Mouse (Mus musculus) forebrain, embryonic 10.5 days (tissue): Measurements from ENCODE around the gene Olfr194. TPM values are rescaled to one million over a fixed set of nuclear protein-coding genes. Genes with fewer than 3 reads are reported as not detected.
"Not testable (repeated sequence)": the region's sequence is repeated elsewhere in the genome, so short reads cannot be mapped to it uniquely, and the experiment has no call there.

Experiments
- DNase-seq: peaks from one replicate; pipeline ENCODE4 v3.0.0-alpha.2; 2017; ENCODE audit warnings: low spot score; ENCODE audit errors: extremely low spot score
- H3K27ac ChIP-seq: fragments of 300-500 bp; sonication (generic); 2 replicates; pipeline ENCODE4 v1.5.1; 2016; ENCODE audit warnings: mild to moderate bottlenecking
- H3K27me3 ChIP-seq: fragments of 300-500 bp; sonication (generic); 2 replicates; pipeline ENCODE4 v1.6.1; 2016; ENCODE audit warnings: mild to moderate bottlenecking; ENCODE audit not compliant: poor library complexity, severe bottlenecking
- H3K36me3 ChIP-seq: fragments of 300-500 bp; sonication (generic); replicated peaks from 2 replicates; pipeline ENCODE4 v1.6.1; 2016; ENCODE audit warnings: mild to moderate bottlenecking, moderate library complexity
- H3K4me1 ChIP-seq: fragments of 300-500 bp; sonication (generic); 2 replicates; pipeline ENCODE4 v1.6.1; 2016
- H3K4me3 ChIP-seq: fragments of 300-500 bp; sonication (generic); 2 replicates; pipeline ENCODE4 v1.5.1; 2016; ENCODE audit warnings: mild to moderate bottlenecking, moderate library complexity
- H3K9me3 ChIP-seq: fragments of 300-500 bp; sonication (generic); 2 replicates; pipeline ENCODE4 v1.6.1; 2016; ENCODE audit warnings: mild to moderate bottlenecking, moderate library complexity
- WGBS: fragments of 180-500 bp; shearing (Covaris S2); methylation state at CpG from one replicate; pipeline ENCODE4 v1.1.7; 2016; 5-methylcytosine and 5-hydroxymethylcytosine counted together
- polyA plus RNA-seq: library from polyadenylated mRNA; unstranded; fragments of >200 nt; fragmentation: Nextera tagmentation; extraction: Ambion mirVana; gene quantifications from 2 replicates; pipeline ENCODE4 v1.2.1, GENCODE M21; 2016

Olfr194 gene
- not detected in 2 replicates for polyA plus RNA-seq

DNA sequence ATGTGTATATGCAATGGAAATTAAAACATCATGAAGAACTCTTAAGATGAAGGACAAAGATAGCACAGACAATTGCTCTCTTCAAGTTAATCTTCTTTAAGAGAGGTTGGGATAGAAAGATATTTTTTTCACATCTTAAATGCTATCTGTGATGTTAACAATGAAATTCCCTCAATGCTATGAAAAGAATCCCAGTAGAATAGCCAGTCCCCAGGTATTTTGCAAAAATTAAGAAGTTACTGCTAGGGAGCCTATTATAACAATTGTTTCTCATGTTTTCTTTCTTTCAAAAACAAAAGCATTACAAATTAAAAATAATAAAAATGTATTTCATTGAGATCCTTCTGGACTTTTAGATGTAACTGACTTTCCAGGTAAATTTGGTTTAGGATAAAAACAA lies at the start of gene Olfr194:
Gene Olfr194, minus strand, starts transcription at position 101 of the 400 bp plus-strand sequence.
- peaks cover 3% of the 10 kb centered on the region; the same call in 1 of the 2 replicates for H3K9me3 ChIP-seq
- no peak within 1 kb of the TSS for H3K4me3 ChIP-seq
- H3K4me1 ChIP-seq, result no peaks in the 10 kb centered on the region
- H3K27me3 ChIP-seq, result no peaks in the 10 kb centered on the region
- no peak for DNase-seq
- no peak within 1 kb of the TSS for H3K27ac ChIP-seq
- H3K36me3 ChIP-seq, result no peaks in the 10 kb centered on the region

DNA sequence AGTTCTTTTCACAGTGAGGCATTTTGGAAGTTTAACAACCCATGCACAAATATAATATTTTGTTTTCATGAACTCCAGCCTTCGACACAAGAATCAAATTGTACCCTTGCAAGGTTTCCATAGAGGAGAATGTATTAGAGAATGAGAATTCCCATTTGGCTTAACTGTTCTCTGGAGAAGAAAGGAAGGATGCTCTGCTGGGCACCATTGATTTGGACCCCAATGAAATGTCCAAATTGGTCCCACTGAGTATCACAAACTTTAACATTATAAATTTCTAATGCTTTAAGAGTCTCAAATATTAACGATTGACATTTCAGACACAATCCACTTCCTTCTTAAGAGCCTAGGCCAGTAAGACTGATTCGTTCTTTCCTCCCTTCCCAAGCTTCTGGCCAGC lies 49.5 kb upstream of the Olfr194 start, which contains the start of gene Olfr196:
Gene Olfr196, minus strand, starts transcription at position 101 of the 400 bp plus-strand sequence.
- 76% methylated on average over 3 of the region's 3 CpGs for WGBS
- Histone ChIP-seq H3K9me3 (0 out of 2 replicates have a peak, but pooled peaks cover 6% of the 10 kb centered on the region), H3K4me3 (no peak within 1 kb of the TSS), H3K27ac (no peak within 1 kb of the TSS), H3K4me1 (no peaks in the 10 kb centered on the region), H3K27me3 (no peaks in the 10 kb centered on the region), H3K36me3 (no peaks in the 10 kb centered on the region)
- DNase-seq, result no peak

DNA sequence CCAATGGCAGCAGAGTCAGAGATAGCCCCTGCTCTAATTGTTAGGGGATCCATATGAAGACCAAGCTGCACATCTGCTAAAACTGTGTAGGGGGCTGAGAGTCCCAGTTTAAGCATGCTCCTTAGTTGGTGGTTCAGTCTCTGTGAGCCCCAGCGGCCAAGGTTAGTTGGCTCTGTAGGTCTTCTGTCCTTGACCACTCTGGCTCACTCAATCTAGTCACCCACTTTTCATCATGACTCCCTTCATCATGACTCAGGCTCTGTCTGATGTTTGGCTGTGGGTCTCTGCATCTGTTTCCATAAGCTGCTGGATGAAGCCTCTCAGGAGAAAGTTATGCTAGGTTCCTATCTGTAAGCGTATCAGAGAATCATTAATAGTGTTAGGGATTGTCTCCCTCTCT lies 31.1 kb upstream of the Olfr194 start:
- H3K9me3 ChIP-seq, result no peaks in the 10 kb centered on the region
- no peak overlapping the region for H3K27ac ChIP-seq
- 90% methylated on average over 2 of the region's 2 CpGs for WGBS
- no peaks in the 10 kb centered on the region for H3K36me3 ChIP-seq
- no peaks in the 10 kb centered on the region for H3K27me3 ChIP-seq
- H3K4me1 ChIP-seq, result no peaks in the 10 kb centered on the region
- DNase-seq, result no peak
- H3K4me3 ChIP-seq, result no peak overlapping the region

DNA sequence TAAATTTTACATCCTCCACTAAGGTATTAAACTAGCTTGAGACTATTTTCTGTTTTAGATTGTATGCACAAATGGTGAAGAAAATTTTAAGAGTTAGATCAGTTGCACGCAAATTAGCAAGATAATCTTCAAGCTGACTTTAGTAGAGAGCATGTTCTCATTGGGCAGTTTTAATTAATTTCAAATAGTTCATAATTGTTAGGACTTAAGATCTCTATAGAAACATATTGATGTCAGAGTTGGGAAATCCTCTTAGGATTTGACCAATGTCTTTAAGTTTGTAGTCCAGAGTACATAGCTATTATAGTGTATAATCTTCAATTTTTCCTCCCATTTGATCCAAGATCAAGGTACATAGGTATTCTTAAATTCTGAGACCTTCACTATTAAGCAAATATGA lies 25.9 kb upstream of the Olfr194 start, which contains the start of gene Olfr195:
Gene Olfr195, plus strand, starts transcription at position 301 of the 400 bp plus-strand sequence.
- Histone ChIP-seq H3K27ac (no peak within 1 kb of the TSS), H3K36me3 (no peaks in the 10 kb centered on the region), H3K9me3 (no peaks in the 10 kb centered on the region), H3K4me3 (no peak within 1 kb of the TSS), H3K27me3 (no peaks in the 10 kb centered on the region), H3K4me1 (no peaks in the 10 kb centered on the region)
- WGBS, result 89% methylated on average over 1 of the region's 1 CpGs
- DNase-seq, result no peak

DNA sequence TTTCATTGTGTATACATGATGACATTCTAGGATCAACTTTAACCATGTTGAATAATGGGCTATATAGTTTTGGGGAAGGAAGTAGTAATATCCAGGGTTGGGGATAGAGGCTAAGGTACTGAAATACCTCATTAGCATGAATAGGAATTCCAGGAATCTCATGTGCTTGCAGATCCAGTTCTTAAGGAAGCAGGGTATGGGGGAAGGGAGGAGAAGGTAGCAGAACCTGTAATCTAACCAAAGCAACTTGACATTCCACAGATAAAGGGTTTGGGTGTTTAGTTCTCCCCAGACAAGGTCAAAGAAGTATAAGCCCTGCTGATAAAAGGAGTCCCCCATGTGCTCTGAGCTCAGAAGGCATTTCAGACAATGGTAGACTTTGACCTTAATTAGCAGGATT lies 20.2 kb upstream of the Olfr194 start:
- DNase-seq, result no peak
- no peaks in the 10 kb centered on the region for H3K9me3 ChIP-seq
- H3K36me3 ChIP-seq, result no peaks in the 10 kb centered on the region
- no peaks in the 10 kb centered on the region for H3K27me3 ChIP-seq
- no peak overlapping the region for H3K27ac ChIP-seq
- no peak overlapping the region for H3K4me3 ChIP-seq
- H3K4me1 ChIP-seq, result no peaks in the 10 kb centered on the region

DNA sequence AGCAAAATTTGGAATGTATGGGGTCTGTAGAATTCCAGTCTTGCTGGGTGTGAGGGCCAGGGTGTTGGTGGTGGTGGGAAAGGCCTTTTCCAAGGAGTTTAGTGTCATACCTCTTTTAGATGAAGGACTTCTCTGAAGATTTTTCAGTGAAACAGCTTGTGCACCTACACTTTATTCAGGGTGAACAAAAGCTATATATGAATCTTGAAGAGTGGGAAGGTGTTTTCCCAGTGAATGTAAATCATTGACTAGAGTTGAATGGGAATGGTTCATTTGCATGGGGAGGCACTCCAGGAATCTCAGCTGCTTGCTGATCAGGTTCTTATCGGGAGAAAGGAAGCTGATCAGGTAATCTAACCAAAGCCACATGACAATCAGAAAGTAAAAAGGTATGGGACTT lies 9.9 kb upstream of the Olfr194 start:
- Histone ChIP-seq H3K27ac (no peak overlapping the region), H3K4me3 (no peak overlapping the region), H3K27me3 (no peaks in the 10 kb centered on the region), H3K36me3 (no peaks in the 10 kb centered on the region), H3K9me3 (peaks cover 17% of the 10 kb centered on the region), H3K4me1 (no peaks in the 10 kb centered on the region)
- WGBS, result 86% methylated on average over 1 of the region's 1 CpGs
- no peak for DNase-seq

DNA sequence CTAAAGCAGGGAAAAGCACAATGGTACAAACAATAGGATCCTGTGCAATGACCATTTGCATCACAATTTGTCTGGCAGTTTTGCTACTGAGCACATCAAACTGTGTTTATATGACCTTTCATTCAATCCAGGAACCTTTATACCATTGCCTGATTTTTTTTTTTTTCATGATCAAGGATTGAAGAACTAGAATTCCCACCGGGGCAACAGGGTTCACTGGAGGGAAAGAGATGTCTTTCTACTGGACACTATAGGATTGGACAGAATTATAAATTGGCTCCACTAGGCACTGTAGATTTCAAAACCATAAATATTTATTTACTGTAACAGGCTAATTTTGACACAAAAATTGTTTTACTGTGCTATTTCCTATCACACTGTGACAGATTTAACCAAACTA lies 9.1 kb downstream of the Olfr194 start, which contains the start of gene Olfr193:
Gene Olfr193, minus strand, starts transcription at position 101 of the 400 bp plus-strand sequence.
- Histone ChIP-seq H3K36me3 (no peaks in the 10 kb centered on the region), H3K4me3 (no peak within 1 kb of the TSS), H3K27ac (no peak within 1 kb of the TSS), H3K4me1 (no peaks in the 10 kb centered on the region), H3K9me3 (peaks cover 3% of the 10 kb centered on the region; the same call in 1 of the 2 replicates), H3K27me3 (no peaks in the 10 kb centered on the region)
- no peak for DNase-seq
- WGBS, result 93% methylated on average over 1 of the region's 1 CpGs

DNA sequence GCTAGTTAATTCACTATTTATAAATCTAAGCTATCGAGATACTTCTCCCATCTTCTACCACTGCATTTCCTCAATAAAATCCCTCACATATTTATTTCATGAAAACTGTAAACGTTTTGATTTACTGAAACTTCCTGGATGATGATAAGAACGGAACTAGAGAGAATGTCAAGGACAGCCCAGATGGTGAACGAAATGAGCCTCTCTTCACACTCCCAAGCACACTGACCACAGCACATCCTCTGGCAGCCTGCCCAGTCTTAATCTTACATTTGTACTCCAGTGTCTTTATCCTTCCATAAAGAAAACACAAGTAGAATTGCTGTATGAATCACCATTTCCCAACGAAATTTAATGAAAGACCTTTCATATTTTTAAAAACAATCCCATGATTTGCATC lies 12.3 kb downstream of the Olfr194 start:
- not testable (repeated sequence) for H3K27ac ChIP-seq, H3K9me3 ChIP-seq, H3K4me3 ChIP-seq, H3K4me1 ChIP-seq, H3K27me3 ChIP-seq, DNase-seq, H3K36me3 ChIP-seq
- 81% methylated on average over 5 of the region's 5 CpGs for WGBS

DNA sequence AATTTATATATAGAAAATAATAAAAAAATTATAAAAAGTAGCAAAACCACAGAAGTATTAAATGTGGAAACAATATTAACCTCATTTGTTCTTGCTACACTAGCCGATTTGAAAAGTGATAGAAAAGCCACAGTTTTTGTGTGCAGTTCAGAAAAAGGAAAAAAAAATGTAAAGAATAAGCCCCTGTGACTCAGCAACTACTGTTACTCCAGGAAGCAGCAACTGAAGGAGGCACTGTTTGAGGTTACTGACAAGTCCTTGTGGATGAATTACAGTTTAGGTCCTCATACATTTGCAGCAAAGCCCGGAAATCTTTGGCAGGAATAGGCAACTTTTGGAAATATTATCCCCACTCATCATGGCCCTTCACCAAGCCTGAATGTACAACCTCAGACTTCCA lies 15.6 kb downstream of the Olfr194 start:
- Histone ChIP-seq H3K4me3 (no peak overlapping the region), H3K9me3 (0 out of 2 replicates have a peak, but pooled peaks cover 4% of the 10 kb centered on the region), H3K27me3 (no peaks in the 10 kb centered on the region), H3K36me3 (no peaks in the 10 kb centered on the region), H3K27ac (no peak overlapping the region), H3K4me1 (no peaks in the 10 kb centered on the region)
- no peak for DNase-seq
- WGBS, result 84% methylated on average over 2 of the region's 2 CpGs

DNA sequence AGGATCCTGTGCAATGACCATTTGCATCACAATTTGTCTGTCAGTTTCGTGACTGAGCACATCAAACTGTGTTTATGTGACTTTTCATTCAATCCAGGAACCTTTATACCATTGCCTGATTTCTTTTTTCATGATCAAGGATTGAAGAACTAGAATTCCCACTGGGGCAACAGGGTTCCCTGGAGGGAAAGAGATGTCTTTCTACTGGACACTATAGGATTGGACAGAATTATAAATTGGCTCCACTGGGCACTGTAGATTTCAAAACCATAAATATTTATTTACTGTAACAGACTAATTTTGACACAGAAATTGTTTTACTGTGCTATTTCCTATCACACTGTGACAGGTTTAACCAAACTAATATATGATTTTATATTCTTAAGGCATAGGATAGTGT lies 31.1 kb downstream of the Olfr194 start, which contains the start of gene Olfr191:
Gene Olfr191, minus strand, starts transcription at position 101 of the 400 bp plus-strand sequence.
- not testable (repeated sequence) for H3K4me1 ChIP-seq, H3K36me3 ChIP-seq, H3K27ac ChIP-seq, DNase-seq, H3K4me3 ChIP-seq, H3K9me3 ChIP-seq, H3K27me3 ChIP-seq
- 77% methylated on average over 1 of the region's 1 CpGs for WGBS

DNA sequence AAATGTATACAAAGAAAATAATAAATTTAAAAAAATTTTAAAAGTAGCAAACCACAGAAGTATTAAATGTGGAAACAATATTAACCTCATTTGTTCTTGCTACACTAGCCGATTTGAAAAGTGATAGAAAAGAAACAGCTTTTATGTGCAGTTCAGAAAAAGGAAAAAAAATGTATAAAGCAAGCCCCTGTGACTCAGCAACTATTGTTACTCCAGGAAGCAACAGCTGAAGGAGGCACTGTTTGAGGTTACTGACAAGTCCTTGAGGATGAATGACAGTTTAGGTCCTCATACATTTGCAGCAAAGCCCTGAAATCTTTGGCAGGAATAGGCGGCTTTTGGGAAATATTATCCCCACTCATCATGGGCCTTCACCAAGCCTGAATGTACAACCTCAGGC lies 39.8 kb downstream of the Olfr194 start:
- not testable (repeated sequence) for H3K27me3 ChIP-seq, H3K27ac ChIP-seq, H3K4me1 ChIP-seq, H3K36me3 ChIP-seq, H3K4me3 ChIP-seq, DNase-seq, H3K9me3 ChIP-seq
- 86% methylated on average over 2 of the region's 2 CpGs for WGBS

DNA sequence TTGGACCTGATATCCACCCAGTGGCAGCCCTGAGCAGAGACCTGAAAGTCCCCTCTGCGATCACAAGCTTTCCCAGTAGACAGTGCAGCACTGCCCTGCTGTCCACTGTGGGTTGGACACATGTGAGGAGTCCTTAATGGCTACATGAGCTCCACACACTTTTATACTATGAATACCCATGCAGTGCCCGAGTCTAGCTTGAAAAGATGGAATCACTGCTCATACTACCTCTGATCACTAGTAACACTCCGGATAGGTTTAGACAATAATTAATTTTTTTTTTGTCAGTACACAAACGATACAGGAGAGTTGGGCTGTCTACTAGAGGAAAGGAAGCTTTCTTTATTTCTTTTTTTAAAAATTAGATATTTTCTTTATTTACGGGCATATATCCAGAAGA lies 43.0 kb downstream of the Olfr194 start, which contains the start of gene Olfr190:
Gene Olfr190, minus strand, starts transcription at position 101 of the 400 bp plus-strand sequence.
- H3K27me3 ChIP-seq, result no peaks in the 10 kb centered on the region
- no peak for DNase-seq
- no peak within 1 kb of the TSS for H3K27ac ChIP-seq
- no peaks in the 10 kb centered on the region for H3K36me3 ChIP-seq
- H3K4me3 ChIP-seq, result no peak within 1 kb of the TSS
- no peaks in the 10 kb centered on the region for H3K9me3 ChIP-seq
- WGBS, result 91% methylated on average over 5 of the region's 5 CpGs
- no peaks in the 10 kb centered on the region for H3K4me1 ChIP-seq

DNA sequence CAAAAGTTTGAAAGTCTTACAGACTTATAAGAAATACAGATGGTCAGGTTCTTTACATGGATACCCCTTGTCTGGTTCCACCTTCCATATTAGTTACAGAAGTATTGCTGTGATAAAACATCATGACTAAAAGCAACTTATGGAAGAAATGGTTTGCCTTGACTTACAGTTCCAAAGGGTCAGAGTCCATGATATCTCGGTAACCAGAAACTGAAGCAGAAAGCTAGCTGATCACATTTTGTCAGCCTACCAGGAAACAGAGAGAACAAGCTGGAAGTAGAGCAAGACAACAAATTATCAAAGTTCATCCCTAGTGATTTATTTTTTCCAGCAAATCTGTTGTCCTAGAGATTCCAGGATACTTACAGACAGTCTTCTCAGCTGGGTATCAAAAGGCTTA lies 47.3 kb downstream of the Olfr194 start:
- Histone ChIP-seq H3K36me3 (no peaks in the 10 kb centered on the region), H3K4me1 (no peaks in the 10 kb centered on the region), H3K27ac (no peak overlapping the region), H3K27me3 (no peaks in the 10 kb centered on the region), H3K4me3 (no peak overlapping the region), H3K9me3 (no peaks in the 10 kb centered on the region)
- no peak for DNase-seq
- 92% methylated on average over 1 of the region's 1 CpGs for WGBS

DNA sequence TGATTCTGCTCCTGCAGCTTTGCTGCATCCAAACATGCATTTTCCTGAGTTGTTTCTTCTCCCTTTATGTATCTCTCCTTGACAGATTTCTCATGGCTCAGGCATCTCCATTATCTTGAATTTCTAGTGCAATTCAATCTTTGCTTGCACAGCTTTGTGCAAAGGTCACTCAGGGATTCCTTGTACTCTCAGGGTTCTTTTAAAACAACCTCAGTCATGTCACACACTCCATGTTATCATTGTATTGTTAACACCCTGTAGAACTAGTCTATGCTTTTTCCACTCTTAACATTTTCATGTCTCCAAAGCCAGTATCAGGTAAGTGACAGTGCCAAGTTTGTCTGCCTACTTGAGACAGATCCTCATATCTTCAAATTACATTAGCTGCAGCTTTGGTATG lies 49.1 kb downstream of the Olfr194 start:
- Histone ChIP-seq H3K27ac (no peak overlapping the region), H3K27me3 (no peaks in the 10 kb centered on the region), H3K4me3 (no peak overlapping the region), H3K9me3 (no peaks in the 10 kb centered on the region), H3K36me3 (no peaks in the 10 kb centered on the region), H3K4me1 (no peaks in the 10 kb centered on the region)
- DNase-seq, result no peak
